Mouse (Mus musculus) heart, adult 2 months (tissue): ENCODE data around the gene Palld. TPM values are rescaled to one million over a fixed set of nuclear protein-coding genes. Genes with fewer than 3 reads are reported as not detected.

Source experiments
- DNase-seq, 2 experiments: peaks; one replicate each; pipeline ENCODE4 v3.0.0; 2021
- H3K27ac ChIP-seq: fragments of 200-600 bp; 2 replicates; pipeline ENCODE4 v1.8.1; 2022
- H3K27me3 ChIP-seq: fragments of 200-500 bp; 2 replicates; pipeline ENCODE4 v1.6.1; 2012; ENCODE audit warnings: mild to moderate bottlenecking, low read length, inconsistent platforms, mixed read lengths; ENCODE audit not compliant: control insufficient read depth, insufficient read depth
- H3K36me3 ChIP-seq: fragments of 200-500 bp; 2 replicates; pipeline ENCODE4 v1.6.1; 2012; ENCODE audit warnings: low read length, inconsistent platforms; ENCODE audit not compliant: control insufficient read depth, insufficient read depth
- H3K4me1 ChIP-seq: fragments of 200-500 bp; 2 replicates; pipeline ENCODE4 v1.6.1; 2011; ENCODE audit warnings: low read length; ENCODE audit not compliant: control insufficient read depth, insufficient read depth
- H3K4me3 ChIP-seq: fragments of 200-600 bp; 2 replicates; pipeline ENCODE4 v1.8.1; 2022
- H3K79me2 ChIP-seq: fragments of 200-500 bp; replicated peaks from 2 replicates; pipeline ENCODE4 v1.6.1; 2012; ENCODE audit warnings: mild to moderate bottlenecking, inconsistent platforms, low read length, moderate library complexity, mixed read lengths; ENCODE audit not compliant: control insufficient read depth, insufficient read depth
- H3K9ac ChIP-seq: fragments of 200-500 bp; 2 replicates; pipeline ENCODE4 v1.6.1; 2012; ENCODE audit warnings: low read depth, mild to moderate bottlenecking, control low read depth, inconsistent platforms, low read length, mixed read lengths
- CTCF ChIP-seq: fragments of 200-600 bp; IDR thresholded peaks from 2 replicates; pipeline ENCODE4 v1.8.1; 2022; ENCODE audit warnings: antibody characterized with exemption, mild to moderate bottlenecking, moderate library complexity
- EP300 ChIP-seq: fragments of 200-500 bp; IDR thresholded peaks from 2 replicates; pipeline ENCODE4 v1.6.1; 2011; ENCODE audit warnings: low read depth, low read length, control low read depth; ENCODE audit not compliant: insufficient read depth
- POLR2A ChIP-seq: fragments of 200-500 bp; IDR thresholded peaks from 2 replicates; pipeline ENCODE4 v1.6.1; 2011; ENCODE audit warnings: mild to moderate bottlenecking, low read depth, low read length, control low read depth; ENCODE audit not compliant: insufficient read depth
- WGBS: fragments of 180-500 bp; shearing (Covaris S2); methylation state at CpG from one replicate; pipeline ENCODE4 v1.1.7; 2018; 5-methylcytosine and 5-hydroxymethylcytosine counted together
- intact Hi-C: fragments of 180-260 bp; cut with DNase I; formaldehyde crosslinking; loops from one replicate; pipeline ENCODE4 v1.15.1; 2025
- polyA plus RNA-seq: library from polyadenylated mRNA; depleted of rRNA; stranded (reverse); fragments of >200 nt; gene quantifications from 2 replicates; pipeline ENCODE4 v1.2.3, GENCODE M21; 2012
- total RNA-seq, 2 experiments: library from RNA; stranded (reverse); gene quantifications; 2 replicates each; pipeline ENCODE4 v1.2.3; 2021

The Palld gene
- total and polyA plus RNA-seq, 3 experiments = 60.3 to 188 (median 169) TPM

DNA sequence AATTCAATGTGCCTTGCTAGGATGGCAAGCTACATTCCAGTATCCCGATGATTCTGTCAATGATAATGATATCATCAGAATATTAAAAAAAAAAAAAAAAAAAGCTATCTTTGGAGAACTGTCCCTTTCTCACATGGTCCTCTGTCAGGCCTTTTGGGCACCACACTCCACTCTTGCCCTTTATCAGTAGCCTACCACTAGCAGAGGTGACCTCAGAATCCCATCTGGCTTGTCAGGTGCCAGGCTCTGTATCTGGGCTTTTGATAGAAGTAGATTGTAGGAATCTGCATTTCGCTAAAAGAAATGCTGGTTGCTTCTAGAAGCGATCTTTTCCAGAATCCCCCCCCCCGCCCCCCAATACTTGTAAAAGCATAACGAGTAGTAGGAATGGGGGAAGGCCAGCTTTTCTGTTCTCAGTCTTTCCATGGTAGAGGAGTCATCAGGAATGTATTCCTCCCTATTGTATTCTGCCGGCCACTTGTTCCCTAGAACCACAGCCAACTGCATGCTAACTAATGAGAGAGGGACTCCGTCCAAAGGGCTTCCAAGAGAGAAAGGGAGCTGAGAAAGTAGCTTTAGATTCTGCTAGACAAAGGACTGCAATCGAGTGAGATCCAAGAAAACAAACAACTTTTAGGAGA is 143.7 kb downstream of the Palld start:
- Histone ChIP-seq H3K4me3 (no peak overlapping the region; the same call in 1 of the 2 replicates), H3K79me2 (no peaks in the 10 kb centered on the region), H3K27me3 (no peaks in the 10 kb centered on the region), H3K9ac (no peak overlapping the region), H3K4me1 (peaks cover 6% of the 10 kb centered on the region; the same call in 1 of the 2 replicates), H3K27ac (peak overlapping the region; percentile 6; the same call in 1 of the 2 replicates), H3K36me3 (peaks cover 7% of the 10 kb centered on the region)
- DNase-seq = peak in 1 of 2 experiments; percentile 17
- TF ChIP-seq EP300 = no peak
- no peak for TF ChIP-seq CTCF
- TF ChIP-seq POLR2A = no peak
- WGBS = 33% methylated on average over 8 of the region's 8 CpGs
- intact Hi-C loops = no loop called here

DNA sequence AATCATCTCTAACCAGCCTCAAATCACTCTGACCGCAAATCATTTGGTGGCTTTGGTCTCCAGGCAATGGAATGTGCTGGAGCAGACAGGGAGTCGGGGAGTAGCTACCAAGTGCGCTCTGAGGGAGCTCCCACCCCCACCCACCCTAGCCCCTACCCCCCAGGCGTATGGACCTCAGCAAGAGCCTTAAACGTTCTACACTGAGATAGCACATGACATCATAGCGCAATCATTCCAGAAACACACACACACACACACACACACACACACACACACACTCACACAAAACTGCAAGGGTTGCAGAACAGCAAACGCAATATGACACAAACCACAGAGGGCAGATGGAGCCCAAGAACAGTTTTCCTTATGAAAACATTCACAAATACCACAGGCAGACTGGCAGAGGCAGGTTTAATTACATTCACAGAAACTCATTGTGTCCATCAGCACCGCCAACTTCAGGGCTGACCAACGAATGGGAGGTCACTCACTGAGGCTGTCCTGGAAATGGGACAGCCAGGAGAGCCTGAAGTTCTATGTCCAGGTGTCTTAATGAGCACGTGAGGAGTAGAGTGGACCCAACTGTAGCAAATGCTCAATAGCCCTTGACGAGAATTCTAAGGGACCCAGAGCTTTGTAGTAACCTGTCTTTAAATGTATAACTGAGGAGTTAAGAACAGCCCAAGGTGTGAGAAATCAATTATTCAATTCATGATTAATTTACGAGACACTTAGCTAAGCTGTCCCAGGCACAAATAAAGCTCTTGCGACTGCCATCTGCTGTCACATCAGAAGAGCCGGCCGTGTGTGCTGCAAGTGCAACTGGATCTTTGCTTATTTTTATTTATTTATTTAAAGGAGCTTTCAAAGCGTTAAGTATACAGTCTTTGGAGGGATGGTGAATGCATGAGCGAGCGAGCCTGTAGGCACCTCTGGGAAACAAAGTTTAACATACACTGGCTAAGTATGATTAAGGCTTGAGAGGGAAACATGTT is 145.2 kb downstream of the Palld start:
- H3K27ac ChIP-seq = no peak overlapping the region; the same call in 1 of the 2 replicates
- no peak for DNase-seq
- H3K9ac ChIP-seq = no peak overlapping the region
- intact Hi-C loops = no loop called here
- WGBS = 51% methylated on average over 18 of the region's 18 CpGs
- TF ChIP-seq CTCF (peak; percentile 48), EP300 (no peak)
- H3K27me3 ChIP-seq = no peaks in the 10 kb centered on the region
- peaks cover 6% of the 10 kb centered on the region; the same call in 1 of the 2 replicates for H3K4me1 ChIP-seq
- H3K4me3 ChIP-seq = no peak overlapping the region
- H3K79me2 ChIP-seq = no peaks in the 10 kb centered on the region
- H3K36me3 ChIP-seq = peaks cover 7% of the 10 kb centered on the region

DNA sequence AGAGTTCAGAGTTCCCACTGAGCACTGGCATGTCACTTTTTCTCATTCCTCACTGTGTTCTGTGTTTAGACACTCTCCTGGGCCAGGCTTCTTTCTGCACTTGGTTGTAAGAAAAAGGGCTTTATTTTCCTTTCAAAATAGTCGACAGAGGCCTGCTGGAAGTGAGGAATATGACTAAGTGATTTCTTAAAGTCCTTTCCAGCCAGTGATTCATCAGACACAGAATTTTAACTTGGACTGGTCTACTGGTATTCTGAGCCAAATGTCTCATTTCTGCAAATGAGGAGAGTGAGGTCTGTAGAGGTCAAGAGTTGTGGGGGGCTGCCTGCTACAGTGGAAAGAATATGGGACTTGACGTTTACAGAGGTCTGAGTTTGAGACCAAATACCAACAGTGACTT is 147.3 kb downstream of the Palld start:
- H3K4me3 ChIP-seq = no peak overlapping the region
- peak in 1 of 2 experiments; percentile 7 for DNase-seq
- intact Hi-C loops = no loop called here
- H3K27ac ChIP-seq = no peak overlapping the region
- H3K9ac ChIP-seq = no peak overlapping the region
- peaks cover 7% of the 10 kb centered on the region for H3K36me3 ChIP-seq
- no peak for TF ChIP-seq CTCF
- TF ChIP-seq EP300 = no peak
- no peak for TF ChIP-seq POLR2A
- 47% methylated on average over 2 of the region's 2 CpGs for WGBS
- H3K27me3 ChIP-seq = no peaks in the 10 kb centered on the region
- H3K79me2 ChIP-seq = no peaks in the 10 kb centered on the region
- peaks cover 5% of the 10 kb centered on the region; the same call in 1 of the 2 replicates for H3K4me1 ChIP-seq

DNA sequence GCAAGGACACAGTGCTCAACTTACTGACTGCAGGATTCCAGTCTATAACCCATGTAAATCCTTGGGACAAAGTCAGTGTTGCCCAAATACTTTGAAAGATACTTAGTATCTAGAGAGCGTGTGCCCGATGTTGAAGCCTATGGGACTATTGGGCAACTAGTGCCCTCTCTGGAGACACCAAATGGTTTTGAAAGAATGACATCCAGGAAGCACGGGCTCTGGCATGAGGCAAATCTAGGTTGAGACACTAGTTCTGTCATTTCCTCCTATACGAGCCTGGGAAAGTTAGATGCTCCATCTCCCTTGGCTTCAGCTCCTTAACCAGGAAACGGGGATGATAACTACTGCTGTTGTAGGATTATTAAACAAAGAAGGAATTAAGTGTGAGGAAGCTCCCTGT is 155.4 kb downstream of the Palld start:
- Histone ChIP-seq H3K4me3 (no peak overlapping the region), H3K79me2 (no peaks in the 10 kb centered on the region; the same call in 1 of the 2 replicates), H3K4me1 (peaks cover 7% of the 10 kb centered on the region), H3K36me3 (no peaks in the 10 kb centered on the region; the same call in 1 of the 2 replicates), H3K9ac (no peak overlapping the region), H3K27ac (no peak overlapping the region), H3K27me3 (no peaks in the 10 kb centered on the region)
- DNase-seq = no peak
- 68% methylated on average over 5 of the region's 5 CpGs for WGBS
- TF ChIP-seq CTCF (no peak), POLR2A (no peak), EP300 (no peak)
- intact Hi-C loops = loop anchor here (5.0 kb wide), 1 partner anchor 95 kb away; no protein-coding TSS in a partner anchor

DNA sequence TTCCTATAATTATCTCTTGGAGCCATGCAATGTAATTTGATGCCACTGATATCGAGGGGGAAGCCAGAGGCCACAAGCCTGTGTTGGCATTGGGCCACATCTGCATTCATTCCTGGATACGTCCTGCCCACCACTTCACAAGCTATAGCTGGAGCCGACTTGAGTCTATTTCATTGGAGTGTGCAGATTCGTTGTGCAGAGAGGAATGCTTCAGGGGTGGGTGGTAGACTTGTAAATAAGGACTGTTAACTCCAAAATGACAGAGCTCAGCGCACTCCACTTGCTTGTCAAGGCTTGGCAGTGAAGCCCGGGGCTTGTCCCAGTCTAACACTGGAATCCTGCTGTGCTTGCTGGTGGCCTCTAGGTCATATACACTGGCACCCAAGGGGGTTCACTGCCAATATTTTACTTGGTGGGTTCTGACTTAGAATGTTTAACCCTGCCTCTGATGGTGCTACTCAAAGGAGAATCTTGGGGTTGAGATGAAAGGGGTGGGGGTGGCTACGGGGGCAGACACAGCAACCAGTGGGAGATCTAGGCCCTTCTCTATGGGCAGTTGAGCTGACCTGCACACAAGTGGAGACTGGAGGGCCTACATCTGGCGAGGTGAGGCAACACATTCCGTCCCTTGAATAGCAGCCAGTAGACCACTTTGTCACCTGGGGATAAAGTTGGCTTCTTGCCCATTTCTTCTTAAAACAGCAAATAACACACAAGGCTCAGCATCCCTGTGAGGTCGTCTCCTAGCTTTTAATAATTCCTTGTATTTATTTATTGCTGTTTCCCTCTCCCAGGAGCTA is 157.1 kb downstream of the Palld start:
- no peak overlapping the region for H3K9ac ChIP-seq
- intact Hi-C loops = loop anchor here (5.0 kb wide), 1 partner anchor 97 kb away; no protein-coding TSS in a partner anchor
- peak overlapping the region; percentile 53 for H3K27ac ChIP-seq
- H3K79me2 ChIP-seq = no peaks in the 10 kb centered on the region; the same call in 1 of the 2 replicates
- H3K27me3 ChIP-seq = no peaks in the 10 kb centered on the region
- peak; percentile 32 to 50 for DNase-seq
- no peak overlapping the region for H3K4me3 ChIP-seq
- no peaks in the 10 kb centered on the region; the same call in 1 of the 2 replicates for H3K36me3 ChIP-seq
- 36% methylated on average over 10 of the region's 10 CpGs for WGBS
- 0 out of 2 replicates have a peak, but pooled peaks have one; percentile 28 for TF ChIP-seq EP300
- TF ChIP-seq CTCF = no peak
- peaks cover 7% of the 10 kb centered on the region for H3K4me1 ChIP-seq
